Mouse (Mus musculus) liver, embryonic 14.5 days (tissue): ENCODE results near the gene Mta2. TPM values are rescaled to one million over a fixed set of nuclear protein-coding genes. Genes with fewer than 3 reads are reported as not detected.
A peak's percentile ranks its signal among the peaks of the same experiment; 100 is the strongest.

Source experiments
- ATAC-seq: fragments of 200-750 bp; cut with Nextera tagmentation; 2 replicates; pipeline ENCODE4 v1.8.0; 2017; ENCODE audit warnings: moderate number of reproducible peaks, mild to moderate bottlenecking, moderate library complexity; ENCODE audit not compliant: insufficient read depth
- DNase-seq, 3 experiments: peaks; one replicate each; pipeline ENCODE4 v3.0.0-alpha.2; 2012 to 2013; ENCODE audit warnings: low read depth in 3 of 3, low spot score in 3 of 3
- H3K27ac ChIP-seq: fragments of 300-500 bp; sonication (generic); 2 replicates; pipeline ENCODE4 v1.5.1; 2014; ENCODE audit warnings: moderate library complexity, mild to moderate bottlenecking, control low read depth, inconsistent platforms
- H3K27me3 ChIP-seq: fragments of 300-500 bp; sonication (generic); 2 replicates; pipeline ENCODE4 v1.6.1; 2014; ENCODE audit warnings: mild to moderate bottlenecking, low read length, moderate library complexity; ENCODE audit not compliant: control insufficient read depth, insufficient read depth
- H3K36me3 ChIP-seq: fragments of 300-500 bp; sonication (generic); replicated peaks from 2 replicates; pipeline ENCODE4 v1.6.1; 2014; ENCODE audit warnings: low read depth; ENCODE audit not compliant: control insufficient read depth, insufficient read depth
- H3K4me1 ChIP-seq, 2 experiments: fragments of 200-500 bp in 1 of 2; fragments of 300-500 bp in 1 of 2; sonication (generic) in 1 of 2; replicated peaks; 2 replicates each; pipeline ENCODE4 v1.6.1; 2012 to 2014; ENCODE audit warnings: antibody characterized with exemption in 1 of 2, inconsistent platforms in 1 of 2, low read length in 1 of 2; ENCODE audit not compliant: control insufficient read depth in 2 of 2, insufficient read depth in 2 of 2
- H3K4me2 ChIP-seq: fragments of 300-500 bp; sonication (generic); 2 replicates; pipeline ENCODE4 v1.6.1; 2014; ENCODE audit warnings: low read depth, mild to moderate bottlenecking, control low read depth, moderate library complexity
- H3K4me3 ChIP-seq, 2 experiments: fragments of 200-500 bp in 1 of 2; fragments of 300-500 bp in 1 of 2; sonication (generic) in 1 of 2; 2 replicates each; pipeline ENCODE4 v1.5.1; 2012 to 2014; ENCODE audit warnings: low read depth in 2 of 2, low read length in 2 of 2, mild to moderate bottlenecking in 2 of 2, control low read depth in 1 of 2, inconsistent platforms in 1 of 2, moderate library complexity in 1 of 2; ENCODE audit not compliant: insufficient read depth in 1 of 2
- H3K9ac ChIP-seq: fragments of 300-500 bp; sonication (generic); replicated peaks from 2 replicates; pipeline ENCODE4 v1.6.1; 2014; ENCODE audit warnings: mild to moderate bottlenecking, control low read depth, moderate library complexity
- H3K9me3 ChIP-seq: fragments of 300-500 bp; sonication (generic); 2 replicates; pipeline ENCODE4 v1.6.1; 2016; ENCODE audit warnings: low read length, mixed read lengths; ENCODE audit not compliant: control insufficient read depth
- CTCF ChIP-seq: IDR thresholded peaks from 2 replicates; pipeline ENCODE4 v1.5.1; 2016; ENCODE audit warnings: antibody characterized with exemption, low read depth, control low read depth
- EP300 ChIP-seq: IDR thresholded peaks from 2 replicates; pipeline ENCODE4 v1.6.1; 2016; ENCODE audit warnings: antibody characterized with exemption, low read depth
- WGBS: fragments of 180-500 bp; shearing (Covaris S2); extraction: QIAGEN DNeasy Blood & Tissue Kit; methylation state at CpG from one replicate; pipeline ENCODE4 v1.1.7; 2014; ENCODE audit not compliant: insufficient replicate concordance; 5-methylcytosine and 5-hydroxymethylcytosine counted together
- polyA plus RNA-seq, 2 experiments: library from polyadenylated mRNA; depleted of rRNA in 1 of 2; stranded (reverse) in 1 of 2; unstranded in 1 of 2; fragments of >200 nt; fragmentation: Nextera tagmentation in 1 of 2; extraction: Ambion mirVana in 1 of 2; gene quantifications; 2 replicates each; pipeline versions ENCODE4 v1.2.1 to v1.2.3; 2012 to 2014

The Mta2 gene
- polyA plus RNA-seq, 2 experiments: 18.5 to 23.0 TPM

DNA sequence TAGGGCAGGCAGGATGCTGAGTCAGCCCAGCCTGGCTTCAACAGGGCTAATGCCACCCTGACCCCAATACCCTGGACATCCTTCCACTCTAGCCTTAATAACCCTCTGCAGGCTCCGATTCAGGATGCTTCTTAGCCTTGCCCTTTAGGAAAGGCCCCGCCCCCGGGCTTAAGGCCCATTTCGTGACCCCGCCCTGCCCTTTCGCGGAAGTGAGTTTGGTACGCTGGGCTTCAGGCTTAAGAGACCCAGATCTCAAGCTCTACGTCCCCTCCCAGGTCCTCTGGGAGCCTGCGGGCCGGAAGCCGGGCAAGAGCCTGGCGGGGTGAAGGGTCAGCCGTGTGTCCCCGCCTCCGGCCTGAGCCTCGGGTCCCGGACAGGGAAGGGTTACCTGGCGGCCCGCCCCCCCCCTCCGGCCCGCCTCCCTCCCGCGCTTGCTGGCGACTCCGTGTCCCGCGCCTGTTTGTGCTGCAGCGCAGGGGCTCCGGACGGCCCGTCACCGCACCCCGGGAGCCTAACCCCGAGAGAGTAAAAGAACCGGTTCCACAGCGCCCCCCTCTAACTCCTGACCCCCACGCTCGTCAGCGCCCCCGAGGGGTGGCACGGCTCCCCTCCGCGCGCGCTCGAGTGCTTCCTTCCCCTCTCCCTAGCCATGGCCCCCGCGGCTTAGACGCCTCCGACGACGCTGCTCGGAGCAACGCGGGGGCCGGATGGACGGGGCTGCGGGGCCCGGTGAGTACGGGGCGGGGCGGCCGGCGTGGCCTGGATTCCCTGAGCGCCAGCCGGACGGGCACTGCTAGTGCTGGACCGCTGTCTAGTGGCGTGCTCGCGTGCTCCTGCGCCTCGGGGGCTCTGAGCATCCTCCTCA, 12.2 kb upstream of the Mta2 start, which contains the start of the genes Rom1 and Eml3:
Gene Rom1, minus strand, starts transcription at position 133 of the 865 bp plus-strand sequence.
Gene Eml3, plus strand, starts transcription at position 329 of the 865 bp plus-strand sequence.
- Histone ChIP-seq H3K36me3 (peaks cover 8% of the 10 kb centered on the region), H3K4me1 (peaks cover 20 to 30% of the 10 kb centered on the region in 2 experiments), H3K9me3 (no peaks in the 10 kb centered on the region), H3K4me2 (peak within 1 kb of the TSS; percentile 76), H3K27ac (peak within 1 kb of the TSS; percentile 64), H3K9ac (peak within 1 kb of the TSS; percentile 74), H3K4me3 (peak within 1 kb of the TSS; percentile 70 to 72), H3K27me3 (no peaks in the 10 kb centered on the region)
- DNase-seq: peak; percentile 64 to 79 (median 74)
- WGBS: under 1% methylated on average over 72 of the region's 74 CpGs
- ATAC-seq: peak; percentile 75
- TF ChIP-seq EP300: no peak
- TF ChIP-seq CTCF: peak; percentile 67

DNA sequence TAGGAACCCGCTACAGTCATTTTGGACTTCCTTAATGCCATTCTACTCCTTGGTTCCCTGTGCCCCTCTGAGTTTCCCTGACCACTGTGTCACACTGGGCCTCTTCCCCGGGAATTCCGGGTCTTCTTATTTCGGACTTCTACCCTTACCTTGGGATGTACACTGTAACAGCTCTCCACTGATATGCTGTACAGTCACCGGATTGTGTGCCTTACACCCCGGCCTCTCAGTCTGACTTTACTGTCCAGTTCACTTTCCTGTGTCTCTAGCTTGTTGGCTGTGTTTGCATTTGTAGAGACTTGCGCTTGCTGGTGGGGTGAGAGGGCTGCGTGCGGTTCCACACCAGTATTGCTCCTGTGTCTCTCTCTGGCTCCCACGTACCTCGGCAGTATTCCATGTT, 11.6 kb upstream of the Mta2 start:
- no peak for DNase-seq

DNA sequence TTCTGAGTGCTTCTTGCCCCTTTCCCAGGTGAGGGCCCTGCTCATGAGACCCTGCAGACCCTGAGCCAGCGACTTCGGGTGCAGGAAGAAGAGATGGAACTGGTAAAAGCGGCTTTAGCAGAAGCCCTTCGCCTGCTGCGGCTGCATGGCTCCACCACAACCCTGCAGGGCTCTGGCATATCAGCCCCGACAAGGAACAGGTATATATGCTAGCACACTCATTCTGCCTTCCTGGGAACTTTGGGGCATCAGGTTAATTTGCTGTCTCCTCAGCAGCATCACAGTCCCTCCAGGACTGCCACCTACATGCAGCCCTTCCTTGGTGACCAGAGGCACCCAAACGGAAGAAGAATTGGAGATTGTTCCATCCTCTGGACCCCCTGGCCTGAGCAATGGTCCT, 10.9 kb upstream of the Mta2 start:
- ATAC-seq (no peak), DNase-seq (no peak)
- H3K9ac ChIP-seq: no peak overlapping the region
- H3K9me3 ChIP-seq: no peaks in the 10 kb centered on the region
- peak overlapping the region; percentile 76 for H3K4me2 ChIP-seq
- WGBS: 69% methylated on average over 7 of the region's 7 CpGs
- TF ChIP-seq EP300 (no peak), CTCF (no peak)
- H3K36me3 ChIP-seq: peaks cover 8% of the 10 kb centered on the region
- H3K4me1 ChIP-seq: peaks cover 20 to 30% of the 10 kb centered on the region in 2 experiments
- peak overlapping the region; percentile 70 to 72; a peak in 2 of 4 replicates for H3K4me3 ChIP-seq
- H3K27me3 ChIP-seq: no peaks in the 10 kb centered on the region
- no peak overlapping the region for H3K27ac ChIP-seq

More for the DNA sequence above, 11.6 kb upstream of the Mta2 start:
- H3K9me3 ChIP-seq: no peaks in the 10 kb centered on the region
- H3K4me3 ChIP-seq: peak overlapping the region; percentile 70 to 72
- peak overlapping the region; percentile 74 for H3K9ac ChIP-seq
- peak overlapping the region; percentile 76 for H3K4me2 ChIP-seq
- TF ChIP-seq EP300 (no peak), CTCF (no peak)
- no peaks in the 10 kb centered on the region for H3K27me3 ChIP-seq
- ATAC-seq: no peak
- H3K4me1 ChIP-seq: peaks cover 20 to 30% of the 10 kb centered on the region in 2 experiments
- no peak overlapping the region; the same call in 1 of the 2 replicates for H3K27ac ChIP-seq
- WGBS: 8% methylated on average over 11 of the region's 11 CpGs
- peaks cover 8% of the 10 kb centered on the region for H3K36me3 ChIP-seq

DNA sequence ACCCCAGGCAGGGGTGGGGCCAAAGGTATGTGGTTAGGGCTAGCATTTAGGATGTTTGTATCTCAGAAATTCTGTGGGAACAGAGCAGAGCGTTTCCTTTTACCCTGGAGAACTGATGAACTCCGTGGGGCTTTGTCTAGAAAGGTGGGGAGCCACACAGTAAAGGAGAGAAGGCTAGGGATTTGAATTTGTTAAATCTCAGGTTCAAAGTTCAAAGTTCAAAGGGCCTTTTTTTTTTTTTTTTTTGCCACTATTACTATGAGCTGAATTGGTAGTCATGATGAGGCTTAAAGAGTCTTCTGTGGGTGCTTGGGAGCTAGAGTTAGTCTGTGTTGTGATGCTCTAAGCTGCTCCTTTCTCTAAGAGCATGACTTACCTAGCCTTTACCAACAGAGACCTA, 4.9 kb upstream of the Mta2 start:
- DNase-seq (no peak), ATAC-seq (no peak)
- TF ChIP-seq CTCF: no peak
- no peak for TF ChIP-seq EP300
- Histone ChIP-seq H3K27ac (no peak overlapping the region), H3K4me1 (peaks cover 4 to 7% of the 10 kb centered on the region in 2 experiments), H3K4me3 (no peak overlapping the region), H3K27me3 (no peaks in the 10 kb centered on the region), H3K9ac (no peak overlapping the region), H3K4me2 (no peak overlapping the region), H3K9me3 (no peaks in the 10 kb centered on the region), H3K36me3 (peaks cover 10% of the 10 kb centered on the region)
- 84% methylated on average over 2 of the region's 2 CpGs for WGBS

DNA sequence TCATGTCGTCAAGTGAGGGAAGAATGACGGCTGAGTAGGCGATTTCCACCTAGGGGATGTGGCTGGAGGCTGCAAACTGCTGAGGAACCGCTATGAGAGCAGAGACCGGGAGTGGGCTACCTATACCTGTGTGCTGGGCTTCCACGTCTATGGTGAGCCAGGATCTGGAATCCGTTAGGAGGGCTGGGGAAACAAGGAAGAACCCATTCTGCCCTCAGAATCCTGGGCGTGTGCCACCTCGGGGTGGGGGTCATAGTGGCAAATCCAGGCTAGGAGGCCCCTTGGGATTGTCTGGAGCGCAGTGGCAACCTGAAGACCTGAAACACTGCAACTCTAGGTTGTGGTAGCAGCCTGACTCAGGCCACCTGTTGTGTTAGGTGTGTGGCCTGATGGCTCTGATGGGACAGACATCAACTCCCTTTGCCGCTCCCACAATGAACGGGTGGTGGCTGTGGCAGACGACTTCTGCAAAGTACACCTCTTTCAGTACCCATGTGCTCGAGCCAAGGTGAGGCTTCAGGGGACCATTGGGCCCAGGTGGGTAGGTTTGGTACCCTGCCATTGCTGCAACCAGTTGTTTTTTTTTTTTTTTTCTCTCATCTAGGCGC, 1.0 kb upstream of the Mta2 start:
- TF ChIP-seq CTCF (no peak), EP300 (no peak)
- Histone ChIP-seq H3K4me2 (no peak overlapping the region), H3K4me1 (peaks cover 22 to 25% of the 10 kb centered on the region in 2 experiments), H3K4me3 (no peak overlapping the region), H3K27ac (no peak overlapping the region), H3K9ac (no peak overlapping the region), H3K27me3 (no peaks in the 10 kb centered on the region), H3K9me3 (no peaks in the 10 kb centered on the region), H3K36me3 (peaks cover 17% of the 10 kb centered on the region)
- 74% methylated on average over 15 of the region's 15 CpGs for WGBS
- no peak for DNase-seq
- ATAC-seq: no peak
